Mouse (Mus musculus): ENCODE data around the gene Dnajc15. TPM values are rescaled to one million over a fixed set of nuclear protein-coding genes. Genes with fewer than 3 reads are reported as not detected.

Gene Dnajc15
- polyA plus RNA-seq, 1 experiment from 2014 or later, result 101 TPM

- Histone ChIP-seq H3K36me3 (ENCODE audit: control insufficient read depth, insufficient read depth, low read length) (no peaks in the 10 kb centered on the region), H3K9ac (ENCODE audit: low read depth, low read length) (no peak overlapping the region), H3K4me1 (ENCODE audit: control insufficient read depth, insufficient read depth, low read length) (no peaks in the 10 kb centered on the region), H3K27me3 (replicated peaks; ENCODE audit: control insufficient read depth, insufficient read depth, low read length) (no peaks in the 10 kb centered on the region), H3K9me3 (ENCODE audit: control insufficient read depth, low read length) (no peaks in the 10 kb centered on the region), H3K4me2 (ENCODE audit: low read depth, low read length) (no peak overlapping the region), H3K27ac (ENCODE audit: low read length) (no peak overlapping the region), H3K4me3 (ENCODE audit: low read length) (no peak overlapping the region)
- 88% methylated on average over 2 of the region's 2 CpGs for WGBS
- no peak for ATAC-seq
These were observed 34.8 kb downstream of the Dnajc15 start for GRCm38 (mm10) chr14:77840078-77840477.

DNA sequence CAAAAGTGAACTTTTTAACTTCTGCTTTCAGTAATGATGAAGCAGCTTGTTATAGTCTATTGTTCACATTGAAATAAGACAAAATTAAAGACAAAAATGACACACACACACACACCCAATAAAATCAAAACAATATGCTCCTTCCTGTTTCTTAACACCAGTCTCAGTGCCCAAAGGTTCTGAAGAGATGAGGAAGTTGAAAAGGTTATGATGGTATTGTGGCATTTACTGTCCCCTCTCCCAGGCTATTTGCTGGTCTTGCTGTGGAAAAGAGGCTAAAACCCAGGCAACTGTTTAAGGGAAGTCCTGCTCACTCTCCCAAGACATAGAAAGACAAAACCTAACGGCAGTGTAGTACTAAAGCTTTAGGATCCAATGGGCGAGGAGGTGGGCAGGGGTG, 38.1 kb downstream of the Dnajc15 start:
- 87% methylated on average over 2 of the region's 2 CpGs for WGBS
- H3K4me1 ChIP-seq (ENCODE audit: control insufficient read depth, insufficient read depth, low read length), result no peaks in the 10 kb centered on the region
- no peak for ATAC-seq
- H3K4me3 ChIP-seq (ENCODE audit: low read length), result no peak overlapping the region
- no peak overlapping the region for H3K9ac ChIP-seq (ENCODE audit: low read depth, low read length)
- H3K36me3 ChIP-seq (ENCODE audit: control insufficient read depth, insufficient read depth, low read length), result no peaks in the 10 kb centered on the region
- no peak overlapping the region for H3K4me2 ChIP-seq (ENCODE audit: low read depth, low read length)
- no peaks in the 10 kb centered on the region for H3K27me3 ChIP-seq (replicated peaks; ENCODE audit: control insufficient read depth, insufficient read depth, low read length)
- no peak overlapping the region for H3K27ac ChIP-seq (ENCODE audit: low read length)
- H3K9me3 ChIP-seq (ENCODE audit: control insufficient read depth, low read length), result no peaks in the 10 kb centered on the region

DNA sequence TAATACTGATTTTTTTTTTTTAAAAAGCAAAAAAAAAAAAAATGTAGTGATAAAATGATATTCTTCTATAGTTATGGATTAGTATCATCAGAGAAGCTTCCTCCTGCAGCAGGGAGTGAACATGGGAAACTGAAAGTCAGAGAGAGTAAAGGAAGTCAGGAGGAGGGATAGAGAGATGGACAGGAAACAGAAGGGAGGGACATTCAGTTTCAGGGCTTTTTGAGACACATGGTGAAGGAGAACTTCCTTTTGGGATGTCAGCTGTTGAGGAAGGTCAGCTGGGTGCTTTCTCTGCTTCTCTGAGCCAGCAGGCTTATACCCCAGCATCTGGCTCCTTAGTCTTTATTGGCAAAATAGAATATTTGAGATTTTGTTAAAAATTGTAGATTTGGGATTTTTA, 42.6 kb downstream of the Dnajc15 start:
- Histone ChIP-seq H3K4me3 (ENCODE audit: low read length) (no peak overlapping the region), H3K36me3 (ENCODE audit: control insufficient read depth, insufficient read depth, low read length) (no peaks in the 10 kb centered on the region), H3K4me2 (ENCODE audit: low read depth, low read length) (no peak overlapping the region), H3K27me3 (replicated peaks; ENCODE audit: control insufficient read depth, insufficient read depth, low read length) (no peaks in the 10 kb centered on the region), H3K27ac (ENCODE audit: low read length) (no peak overlapping the region), H3K4me1 (ENCODE audit: control insufficient read depth, insufficient read depth, low read length) (no peaks in the 10 kb centered on the region), H3K9ac (ENCODE audit: low read depth, low read length) (no peak overlapping the region), H3K9me3 (ENCODE audit: control insufficient read depth, low read length) (no peaks in the 10 kb centered on the region)
- no peak for ATAC-seq

DNA sequence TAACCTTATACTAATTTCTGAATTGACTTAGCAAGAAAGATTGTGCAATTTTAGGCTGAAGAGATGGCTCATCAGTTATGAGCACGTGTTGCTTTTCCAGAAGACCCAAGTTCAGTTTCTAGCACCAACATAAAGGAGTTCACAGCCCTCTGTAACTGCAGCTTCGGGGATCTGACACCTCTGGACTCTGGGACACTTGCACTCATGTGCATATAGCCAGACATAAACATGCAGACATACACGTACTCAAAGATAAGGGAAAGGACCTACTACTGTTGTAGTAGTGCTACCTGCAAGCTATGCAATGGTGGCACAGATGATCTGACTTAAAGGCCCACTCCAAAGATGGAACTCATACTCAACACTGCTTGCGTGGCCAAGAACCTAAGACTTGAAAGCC, 43.0 kb downstream of the Dnajc15 start:
- H3K4me3 ChIP-seq (ENCODE audit: low read length), result no peak overlapping the region
- H3K36me3 ChIP-seq (ENCODE audit: control insufficient read depth, insufficient read depth, low read length), result no peaks in the 10 kb centered on the region
- no peak overlapping the region for H3K9ac ChIP-seq (ENCODE audit: low read depth, low read length)
- no peaks in the 10 kb centered on the region for H3K9me3 ChIP-seq (ENCODE audit: control insufficient read depth, low read length)
- no peak for ATAC-seq
- no peaks in the 10 kb centered on the region for H3K4me1 ChIP-seq (ENCODE audit: control insufficient read depth, insufficient read depth, low read length)
- WGBS, result 87% methylated on average over 4 of the region's 4 CpGs
- H3K27ac ChIP-seq (ENCODE audit: low read length), result no peak overlapping the region
- H3K27me3 ChIP-seq (replicated peaks; ENCODE audit: control insufficient read depth, insufficient read depth, low read length), result no peaks in the 10 kb centered on the region
- no peak overlapping the region for H3K4me2 ChIP-seq (ENCODE audit: low read depth, low read length)

DNA sequence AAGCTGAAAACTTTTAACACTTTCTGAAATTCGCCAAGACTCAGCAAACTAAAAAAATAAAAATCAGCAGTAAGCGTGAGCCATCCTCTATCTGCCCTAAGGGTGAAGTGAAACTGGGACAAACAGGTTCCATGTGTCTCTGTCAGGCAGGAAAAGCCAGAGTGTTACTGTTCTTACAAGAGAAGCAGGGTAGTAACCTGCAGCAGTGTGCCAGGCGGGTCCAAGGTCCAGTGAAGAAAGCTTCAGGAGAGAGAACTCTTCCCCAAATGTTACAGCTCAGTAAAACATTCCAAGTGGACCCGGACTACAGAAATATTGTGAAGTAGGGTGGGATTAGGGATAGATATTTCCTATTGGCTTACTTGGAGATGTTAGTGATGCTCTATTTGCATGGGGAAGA, 45.3 kb downstream of the Dnajc15 start:
- Histone ChIP-seq H3K27me3 (replicated peaks; ENCODE audit: control insufficient read depth, insufficient read depth, low read length) (no peaks in the 10 kb centered on the region), H3K9ac (ENCODE audit: low read depth, low read length) (no peak overlapping the region), H3K9me3 (ENCODE audit: control insufficient read depth, low read length) (no peaks in the 10 kb centered on the region), H3K36me3 (ENCODE audit: control insufficient read depth, insufficient read depth, low read length) (no peaks in the 10 kb centered on the region), H3K4me1 (ENCODE audit: control insufficient read depth, insufficient read depth, low read length) (no peaks in the 10 kb centered on the region), H3K4me2 (ENCODE audit: low read depth, low read length) (no peak overlapping the region), H3K27ac (ENCODE audit: low read length) (no peak overlapping the region), H3K4me3 (ENCODE audit: low read length) (no peak overlapping the region)
- ATAC-seq, result no peak
- WGBS, result 83% methylated on average over 4 of the region's 4 CpGs

- ATAC-seq, result no peak
- H3K4me1 ChIP-seq (ENCODE audit: control insufficient read depth, insufficient read depth, low read length), result no peaks in the 10 kb centered on the region
- no peaks in the 10 kb centered on the region for H3K27me3 ChIP-seq (replicated peaks; ENCODE audit: control insufficient read depth, insufficient read depth, low read length)
- WGBS, result 46% methylated on average over 3 of the region's 3 CpGs
- no peak overlapping the region for H3K4me3 ChIP-seq (ENCODE audit: low read length)
- H3K9me3 ChIP-seq (ENCODE audit: control insufficient read depth, low read length), result no peaks in the 10 kb centered on the region
- no peak overlapping the region for H3K27ac ChIP-seq (ENCODE audit: low read length)
- H3K36me3 ChIP-seq (ENCODE audit: control insufficient read depth, insufficient read depth, low read length), result no peaks in the 10 kb centered on the region
- no peak overlapping the region for H3K9ac ChIP-seq (ENCODE audit: low read depth, low read length)
- no peak overlapping the region for H3K4me2 ChIP-seq (ENCODE audit: low read depth, low read length)
These were observed 49.0 kb downstream of the Dnajc15 start for GRCm38 (mm10) chr14:77825891-77826290.

DNA sequence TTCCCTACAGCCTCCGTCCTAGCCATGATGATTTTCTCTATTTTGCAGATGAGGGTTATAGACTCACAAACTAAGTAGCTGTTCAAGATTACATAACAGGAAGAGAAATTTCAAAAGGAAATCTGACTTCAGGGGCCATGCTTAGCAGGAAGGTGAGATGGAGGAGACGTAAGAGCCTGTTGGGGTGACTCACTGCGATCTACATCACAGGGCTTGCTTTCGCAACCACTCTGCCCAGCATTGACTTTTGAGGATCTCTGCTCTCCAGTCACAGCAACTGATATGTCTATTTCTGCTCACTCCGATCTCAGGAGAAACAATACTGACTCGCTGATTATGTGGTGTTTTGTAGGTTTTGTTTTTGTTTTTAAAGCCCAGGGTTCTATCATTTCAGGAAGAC, 49.8 kb downstream of the Dnajc15 start:
- Histone ChIP-seq H3K4me2 (ENCODE audit: low read depth, low read length) (no peak overlapping the region), H3K27me3 (replicated peaks; ENCODE audit: control insufficient read depth, insufficient read depth, low read length) (no peaks in the 10 kb centered on the region), H3K27ac (ENCODE audit: low read length) (no peak overlapping the region), H3K9ac (ENCODE audit: low read depth, low read length) (no peak overlapping the region), H3K9me3 (ENCODE audit: control insufficient read depth, low read length) (no peaks in the 10 kb centered on the region), H3K4me1 (ENCODE audit: control insufficient read depth, insufficient read depth, low read length) (no peaks in the 10 kb centered on the region), H3K4me3 (ENCODE audit: low read length) (no peak overlapping the region), H3K36me3 (ENCODE audit: control insufficient read depth, insufficient read depth, low read length) (no peaks in the 10 kb centered on the region)
- no peak for ATAC-seq
- 86% methylated on average over 6 of the region's 6 CpGs for WGBS

- Histone ChIP-seq H3K27me3 (replicated peaks; ENCODE audit: control insufficient read depth, insufficient read depth, low read length) (no peaks in the 10 kb centered on the region), H3K36me3 (ENCODE audit: control insufficient read depth, insufficient read depth, low read length) (no peaks in the 10 kb centered on the region), H3K9me3 (ENCODE audit: control insufficient read depth, low read length) (no peaks in the 10 kb centered on the region), H3K4me3 (ENCODE audit: low read length) (no peak overlapping the region), H3K4me1 (ENCODE audit: control insufficient read depth, insufficient read depth, low read length) (no peaks in the 10 kb centered on the region), H3K27ac (ENCODE audit: low read length) (no peak overlapping the region), H3K9ac (ENCODE audit: low read depth, low read length) (no peak overlapping the region), H3K4me2 (ENCODE audit: low read depth, low read length) (no peak overlapping the region)
- WGBS, result 87% methylated on average over 3 of the region's 3 CpGs
- no peak for ATAC-seq
These were observed 55.1 kb downstream of the Dnajc15 start for GRCm38 (mm10) chr14:77819841-77820240.

- Histone ChIP-seq H3K27me3 (replicated peaks; ENCODE audit: control insufficient read depth, insufficient read depth, low read length) (no peaks in the 10 kb centered on the region), H3K4me2 (ENCODE audit: low read depth, low read length) (no peak overlapping the region), H3K9ac (ENCODE audit: low read depth, low read length) (no peak overlapping the region), H3K4me1 (ENCODE audit: control insufficient read depth, insufficient read depth, low read length) (no peaks in the 10 kb centered on the region), H3K27ac (ENCODE audit: low read length) (no peak overlapping the region), H3K4me3 (ENCODE audit: low read length) (no peak overlapping the region), H3K9me3 (ENCODE audit: control insufficient read depth, low read length) (no peaks in the 10 kb centered on the region), H3K36me3 (ENCODE audit: control insufficient read depth, insufficient read depth, low read length) (no peaks in the 10 kb centered on the region)
- WGBS, result 94% methylated on average over 6 of the region's 6 CpGs
- no peak for ATAC-seq
These were observed 57.4 kb downstream of the Dnajc15 start for GRCm38 (mm10) chr14:77817561-77817960.

- Histone ChIP-seq H3K36me3 (ENCODE audit: control insufficient read depth, insufficient read depth, low read length) (no peaks in the 10 kb centered on the region), H3K4me1 (ENCODE audit: control insufficient read depth, insufficient read depth, low read length) (no peaks in the 10 kb centered on the region), H3K9me3 (ENCODE audit: control insufficient read depth, low read length) (no peaks in the 10 kb centered on the region), H3K27ac (ENCODE audit: low read length) (no peak overlapping the region), H3K4me3 (ENCODE audit: low read length) (no peak overlapping the region), H3K27me3 (replicated peaks; ENCODE audit: control insufficient read depth, insufficient read depth, low read length) (no peaks in the 10 kb centered on the region), H3K4me2 (ENCODE audit: low read depth, low read length) (no peak overlapping the region), H3K9ac (ENCODE audit: low read depth, low read length) (no peak overlapping the region)
- 49% methylated on average over 4 of the region's 4 CpGs for WGBS
- peak; percentile 26; the same call in 1 of the 2 replicates for ATAC-seq
These were observed 60.0 kb downstream of the Dnajc15 start for GRCm38 (mm10) chr14:77814935-77815334.
